Mouse (Mus musculus): ENCODE measurements around the gene Chfr. TPM values are rescaled to one million over a fixed set of nuclear protein-coding genes. Genes with fewer than 3 reads are reported as not detected.
A peak's percentile ranks its signal among the peaks of the same experiment; 100 is the strongest.

Chfr gene
- polyA plus RNA-seq, 1 experiment from 2014 or later, result 29.5 TPM

- ATAC-seq (replicated peaks; ENCODE audit: low FRiP score, low read depth), result no peak
- Histone ChIP-seq H3K4me1 (replicated peaks; ENCODE audit: insufficient read depth, low read length) (no peaks in the 10 kb centered on the region), H3K4me3 (replicated peaks; ENCODE audit: low read depth, low read length) (no peak overlapping the region), H3K9ac (ENCODE audit: low read depth, low read length) (no peak overlapping the region), H3K4me2 (ENCODE audit: low read length) (no peak overlapping the region), H3K9me3 (replicated peaks; ENCODE audit: low read length) (no peaks in the 10 kb centered on the region; the same call in 1 of the 2 replicates), H3K27me3 (ENCODE audit: insufficient read depth, low read length) (no peaks in the 10 kb centered on the region), H3K36me3 (ENCODE audit: insufficient read depth, low read length) (peaks cover 6% of the 10 kb centered on the region), H3K27ac (no peak overlapping the region)
- no peak for DNase-seq (ENCODE audit: low spot score)
- 94% methylated on average over 3 of the region's 3 CpGs for WGBS
- no peak for TF ChIP-seq CTCF (IDR thresholded peaks at IDR 0.05; ENCODE audit: low read depth)
Observed at GRCm38 (mm10) chr5:110139325-110139724, 3.7 kb downstream of the Chfr start.

DNA sequence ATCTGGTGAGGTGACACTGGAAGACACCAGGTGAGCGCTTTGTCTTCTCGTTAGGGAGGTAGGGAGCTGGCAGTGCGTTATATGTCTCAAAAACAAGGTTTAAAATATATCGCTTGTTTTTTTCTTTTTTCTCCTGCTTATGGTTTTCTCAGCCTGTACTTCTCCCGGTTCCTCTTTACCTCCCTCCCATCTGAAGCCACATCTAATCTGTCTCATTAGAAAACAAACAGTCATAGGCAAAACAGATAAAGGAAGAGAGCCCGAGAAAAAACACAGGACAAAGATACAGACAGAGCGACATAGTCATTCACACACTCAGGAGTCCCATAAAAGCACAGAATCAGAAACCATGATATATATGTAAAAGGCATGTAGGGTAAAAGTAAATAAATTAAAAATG is 4.8 kb downstream of the Chfr start:
- WGBS, result 93% methylated on average over 7 of the region's 7 CpGs
- H3K27me3 ChIP-seq (ENCODE audit: insufficient read depth, low read length), result no peaks in the 10 kb centered on the region
- H3K36me3 ChIP-seq (ENCODE audit: insufficient read depth, low read length), result peaks cover 11% of the 10 kb centered on the region
- H3K4me1 ChIP-seq (replicated peaks; ENCODE audit: insufficient read depth, low read length), result no peaks in the 10 kb centered on the region
- DNase-seq (ENCODE audit: low spot score) (no peak), ATAC-seq (replicated peaks; ENCODE audit: low FRiP score, low read depth) (no peak)
- H3K4me3 ChIP-seq (replicated peaks; ENCODE audit: low read depth, low read length), result no peak overlapping the region
- H3K27ac ChIP-seq, result no peak overlapping the region
- H3K4me2 ChIP-seq (ENCODE audit: low read length), result no peak overlapping the region
- H3K9ac ChIP-seq (ENCODE audit: low read depth, low read length), result no peak overlapping the region
- H3K9me3 ChIP-seq (replicated peaks; ENCODE audit: low read length), result no peaks in the 10 kb centered on the region
- no peak for TF ChIP-seq CTCF (IDR thresholded peaks at IDR 0.05; ENCODE audit: low read depth)

DNA sequence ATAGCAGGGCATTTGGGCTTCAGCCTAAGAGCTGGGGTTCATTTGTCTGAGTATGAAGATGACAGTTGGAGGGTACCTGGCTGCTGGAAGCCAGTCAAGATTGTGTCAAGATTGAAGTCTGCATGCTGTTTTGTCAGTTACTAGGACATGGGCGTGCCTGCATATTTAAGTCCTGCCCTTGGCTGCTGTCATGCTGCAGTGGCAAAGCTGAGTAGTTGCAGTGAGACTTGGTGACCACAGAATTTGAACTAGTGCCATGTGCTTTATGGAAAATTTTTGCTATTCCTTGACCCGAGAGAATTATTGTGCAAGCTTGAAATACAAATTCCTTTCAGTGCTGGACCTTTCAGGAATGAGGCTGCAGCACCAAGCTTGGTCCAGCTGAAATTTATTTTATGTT is 6.7 kb downstream of the Chfr start:
- Histone ChIP-seq H3K27me3 (ENCODE audit: insufficient read depth, low read length) (no peaks in the 10 kb centered on the region), H3K4me3 (replicated peaks; ENCODE audit: low read depth, low read length) (no peak overlapping the region), H3K9me3 (replicated peaks; ENCODE audit: low read length) (no peaks in the 10 kb centered on the region), H3K9ac (ENCODE audit: low read depth, low read length) (no peak overlapping the region), H3K36me3 (ENCODE audit: insufficient read depth, low read length) (peaks cover 24% of the 10 kb centered on the region), H3K4me1 (replicated peaks; ENCODE audit: insufficient read depth, low read length) (no peaks in the 10 kb centered on the region), H3K27ac (no peak overlapping the region), H3K4me2 (ENCODE audit: low read length) (no peak overlapping the region)
- ATAC-seq (replicated peaks; ENCODE audit: low FRiP score, low read depth) (no peak), DNase-seq (ENCODE audit: low spot score) (no peak)
- no peak for TF ChIP-seq CTCF (IDR thresholded peaks at IDR 0.05; ENCODE audit: low read depth)
- 88% methylated on average over 2 of the region's 2 CpGs for WGBS

- ATAC-seq (replicated peaks; ENCODE audit: low FRiP score, low read depth) (no peak), DNase-seq (ENCODE audit: low spot score) (peak; percentile 29)
- Histone ChIP-seq H3K36me3 (ENCODE audit: insufficient read depth, low read length) (peaks cover 28% of the 10 kb centered on the region), H3K9me3 (replicated peaks; ENCODE audit: low read length) (no peaks in the 10 kb centered on the region), H3K27ac (no peak overlapping the region), H3K4me2 (ENCODE audit: low read length) (no peak overlapping the region), H3K4me3 (replicated peaks; ENCODE audit: low read depth, low read length) (no peak overlapping the region), H3K27me3 (ENCODE audit: insufficient read depth, low read length) (no peaks in the 10 kb centered on the region), H3K9ac (ENCODE audit: low read depth, low read length) (no peak overlapping the region), H3K4me1 (replicated peaks; ENCODE audit: insufficient read depth, low read length) (no peaks in the 10 kb centered on the region)
- WGBS, result 91% methylated on average over 5 of the region's 5 CpGs
- TF ChIP-seq CTCF (IDR thresholded peaks at IDR 0.05; ENCODE audit: low read depth), result peak; percentile 61
Observed at GRCm38 (mm10) chr5:110143007-110143406, 7.4 kb downstream of the Chfr start.

- no peak overlapping the region for H3K4me3 ChIP-seq (replicated peaks; ENCODE audit: low read depth, low read length)
- no peak for TF ChIP-seq CTCF (IDR thresholded peaks at IDR 0.05; ENCODE audit: low read depth)
- H3K9me3 ChIP-seq (replicated peaks; ENCODE audit: low read length), result no peaks in the 10 kb centered on the region
- H3K9ac ChIP-seq (ENCODE audit: low read depth, low read length), result no peak overlapping the region
- 90% methylated on average over 4 of the region's 4 CpGs for WGBS
- no peaks in the 10 kb centered on the region for H3K4me1 ChIP-seq (replicated peaks; ENCODE audit: insufficient read depth, low read length)
- H3K27me3 ChIP-seq (ENCODE audit: insufficient read depth, low read length), result no peaks in the 10 kb centered on the region
- H3K36me3 ChIP-seq (ENCODE audit: insufficient read depth, low read length), result peaks cover 56% of the 10 kb centered on the region
- DNase-seq (ENCODE audit: low spot score) (no peak), ATAC-seq (replicated peaks; ENCODE audit: low FRiP score, low read depth) (no peak)
- no peak overlapping the region for H3K27ac ChIP-seq
- H3K4me2 ChIP-seq (ENCODE audit: low read length), result no peak overlapping the region
Observed at GRCm38 (mm10) chr5:110169374-110169773, 33.7 kb downstream of the Chfr start.

DNA sequence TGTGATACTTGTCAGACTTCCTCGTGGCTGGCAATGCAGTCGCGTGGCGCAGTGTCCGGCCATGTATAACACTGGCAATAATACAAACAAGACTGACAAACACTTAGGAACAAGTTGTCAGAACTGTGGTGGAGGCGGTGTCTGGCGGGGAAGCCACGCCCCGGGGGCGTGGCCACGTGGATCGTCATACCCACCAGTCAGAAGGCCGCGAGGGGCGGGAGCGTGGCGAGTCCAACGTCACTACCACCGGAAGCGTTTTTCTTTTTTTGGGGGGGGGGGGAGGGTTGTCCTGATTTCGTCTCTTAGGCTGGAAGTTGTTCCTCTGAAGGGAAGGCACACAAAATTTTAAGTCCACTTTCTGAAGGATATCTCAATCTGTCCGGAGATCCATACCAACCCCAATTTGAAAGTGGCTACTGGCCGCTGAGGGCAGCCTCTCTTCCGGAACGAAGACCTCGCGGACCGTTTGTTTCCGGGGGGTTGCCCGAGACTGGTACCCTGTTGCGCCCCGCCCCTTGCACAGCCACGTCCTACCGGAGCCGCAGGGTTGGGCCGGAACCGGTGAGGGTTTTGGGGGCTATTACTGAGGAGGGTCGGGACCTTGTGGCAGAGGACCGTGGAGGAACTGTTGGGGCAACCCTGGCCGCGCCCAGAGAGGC is 40.8 kb downstream of the Chfr start, which contains the start of gene Golga3:
Gene Golga3 (plus strand): TSS at position 340 of the 659 bp plus-strand sequence.
- Histone ChIP-seq H3K4me2 (ENCODE audit: low read length) (peak within 1 kb of the TSS; percentile 76), H3K9ac (ENCODE audit: low read depth, low read length) (peak within 1 kb of the TSS; percentile 79), H3K36me3 (ENCODE audit: insufficient read depth, low read length) (0 out of 2 replicates have a peak, but pooled peaks cover 10% of the 10 kb centered on the region), H3K27ac (peak within 1 kb of the TSS; percentile 84), H3K27me3 (ENCODE audit: insufficient read depth, low read length) (no peaks in the 10 kb centered on the region), H3K4me3 (replicated peaks; ENCODE audit: low read depth, low read length) (peak within 1 kb of the TSS; percentile 90), H3K4me1 (replicated peaks; ENCODE audit: insufficient read depth, low read length) (peaks cover 5% of the 10 kb centered on the region; the same call in 1 of the 2 replicates), H3K9me3 (replicated peaks; ENCODE audit: low read length) (no peaks in the 10 kb centered on the region)
- WGBS, result 1% methylated on average over 40 of the region's 41 CpGs
- ATAC-seq (replicated peaks; ENCODE audit: low FRiP score, low read depth) (peak; percentile 99), DNase-seq (ENCODE audit: low spot score) (peak; percentile 97)
- TF ChIP-seq CTCF (IDR thresholded peaks at IDR 0.05; ENCODE audit: low read depth), result no peak; the same call in 1 of the 2 replicates

Measured in kidney, postnatal 0 days (tissue).